Comparison of ENCODE assay signal across 24 mouse cellular contexts in the genomic region with DNA sequence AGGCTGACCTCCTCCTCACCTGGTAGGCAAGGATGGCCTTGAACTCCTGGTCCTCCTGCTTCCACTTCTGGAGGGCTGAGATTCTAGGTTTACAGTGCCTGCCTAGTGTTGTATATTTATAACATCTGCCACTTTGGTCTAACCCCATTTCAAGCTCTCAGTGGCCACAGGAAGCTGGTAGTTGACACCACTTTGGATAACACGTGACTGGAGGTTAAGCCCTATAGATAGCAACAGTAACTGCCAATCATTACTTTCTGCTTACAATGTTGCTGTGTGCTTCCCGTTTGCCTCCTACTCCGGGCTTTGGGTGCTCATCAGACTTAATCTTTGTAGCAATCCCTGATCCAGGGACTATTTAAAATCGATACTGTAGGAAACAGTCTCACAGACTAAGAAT.
DNase-seq lines count a peak whose midpoint lies in the region; ATAC-seq and TF ChIP-seq lines count a peak whose summit lies in the region.
"Had no signal": no experiment of that assay in that cellular context is flagged by ENCODE, and none has a peak within 500 bp of the region (broad histone marks: within the 10 kb centered on the region; RNA-seq: fewer than 3 reads in every experiment).

No protein-coding gene starts in this region.

- H3K4me2 ChIP-seq in CH12.LX (ENCODE audit: insufficient read depth, low read depth, poor library complexity, severe bottlenecking) = no peak overlapping the region
- H3K4me2 ChIP-seq in stomach, postnatal 0 days (replicated peaks; ENCODE audit: low read depth) = no peak overlapping the region
- H3K4me2 ChIP-seq: forebrain, embryonic 13.5 days; heart, embryonic 15.5 days; limb, embryonic 15.5 days had no signal

- H3K79me2 ChIP-seq in CH12.LX (replicated peaks; ENCODE audit: control insufficient read depth, extremely low read depth, insufficient read depth, poor library complexity, severe bottlenecking) = no peaks in the 10 kb centered on the region

- no peak for TF ChIP-seq EP300 in CH12.LX (IDR thresholded peaks at IDR 0.05; ENCODE audit: low read length)
- no peak for TF ChIP-seq EP300 in stomach, postnatal 0 days (optimal IDR thresholded peaks at IDR 0.05)

- WGBS in stomach, postnatal 0 days = 30% methylated on average over 4 of the region's 4 CpGs

- H3K27me3 ChIP-seq in CH12.LX (replicated peaks) = no peaks in the 10 kb centered on the region
- no peaks in the 10 kb centered on the region for H3K27me3 ChIP-seq in stomach, postnatal 0 days (ENCODE audit: control insufficient read depth, insufficient read depth, low read length)

- peak; percentile 40 for ATAC-seq in granulocyte monocyte progenitor cell, adult 5-6 weeks (replicated peaks; ENCODE audit: poor library complexity, severe bottlenecking)
- ATAC-seq in megakaryocyte-erythroid progenitor cell, adult 5-6 weeks (replicated peaks; ENCODE audit: low FRiP score, low TSS enrichment, poor library complexity, severe bottlenecking) = 0 out of 2 replicates have a peak, but pooled peaks have one; percentile 17
- ATAC-seq in stomach, postnatal 0 days (ENCODE audit: low FRiP score, low TSS enrichment) = no peak
- ATAC-seq: forebrain, embryonic 13.5 days; inflammation-experienced regulatory T-cells, adult 6 months; liver, postnatal 0 days had no signal

- no peak overlapping the region for H3K27ac ChIP-seq in CH12.LX (ENCODE audit: insufficient read depth, low read depth)
- H3K27ac ChIP-seq in stomach, postnatal 0 days (replicated peaks) = no peak overlapping the region
- H3K27ac ChIP-seq: forebrain, embryonic 13.5 days; heart, embryonic 15.5 days; hindbrain, embryonic 10.5 days; limb, embryonic 15.5 days; midbrain, embryonic 10.5 days had no signal

- no peaks in the 10 kb centered on the region for H3K9me3 ChIP-seq in CH12.LX (replicated peaks; ENCODE audit: low read length)
- no peaks in the 10 kb centered on the region for H3K9me3 ChIP-seq in stomach, postnatal 0 days (ENCODE audit: control insufficient read depth, low read length)
- H3K9me3 ChIP-seq: forebrain, embryonic 13.5 days; heart, embryonic 15.5 days; hindbrain, embryonic 10.5 days; limb, embryonic 15.5 days; midbrain, embryonic 10.5 days had no signal

- DNase-seq in A20 (ENCODE audit: low read depth, low spot score) (peak; percentile 13), CH12.LX (ENCODE audit: extremely low read depth) (no peak)
- no peak for DNase-seq in stomach, postnatal 0 days (ENCODE audit: low spot score)
- DNase-seq in right cerebral cortex, adult 2 months (ENCODE audit: low spot score in 2 of 2) = no peak
- DNase-seq in urinary bladder, postnatal 4 days (ENCODE audit: low spot score in 2 of 2) = no peak
- DNase-seq: adrenal gland, postnatal 36 days; cerebellum, adult 18-20 months; cerebellum, postnatal 25 days; gastrocnemius, postnatal 10 days; kidney, adult 9 months; kidney, postnatal 25 days; liver, postnatal 0 days; lung, postnatal 10 days; spleen, adult 18-20 months; thymus, adult 18-20 months had no signal

- in situ Hi-C loops in CH12.LX (cut with MboI; ENCODE audit: low pct_ligation_motif_present, low pct_unique_long_range_greater_than_20kb, low sequenced_read_pairs) = no loop called here

- dilution Hi-C loops in CH12.LX (cut with MboI; ENCODE audit: extremely low pct_ligation_motif_present, extremely low pct_unique_long_range_greater_than_20kb, low sequenced_read_pairs) = no loop called here

- no peak overlapping the region for H3K4me3 ChIP-seq in CH12.LX (replicated peaks in 1 of 3; ENCODE audit: low read depth in 2 of 3, low read length in 2 of 3, poor library complexity in 1 of 3)
- no peak overlapping the region for H3K4me3 ChIP-seq in stomach, postnatal 0 days (ENCODE audit: low read depth, low read length)
- H3K4me3 ChIP-seq: erythroblast, embryonic 14.5 days; forebrain, embryonic 13.5 days; heart, embryonic 15.5 days; hindbrain, embryonic 10.5 days; limb, embryonic 15.5 days; midbrain, embryonic 10.5 days had no signal

- TF ChIP-seq RAD21 in CH12.LX (IDR thresholded peaks at IDR 0.05; ENCODE audit: low read depth, low read length) = no peak

- TF ChIP-seq CTCF in CH12.LX (conservative IDR thresholded peaks at IDR 0.05 in 1 of 2, IDR thresholded peaks at IDR 0.05 in 1 of 2; ENCODE audit: low read depth in 2 of 2, low read length in 2 of 2) = no peak
- no peak for TF ChIP-seq CTCF in stomach, postnatal 0 days (IDR thresholded peaks at IDR 0.05; ENCODE audit: low read depth)

- H3K4me1 ChIP-seq in CH12.LX (ENCODE audit: control insufficient read depth in 1 of 2, insufficient read depth in 2 of 2) = peaks cover 8 to 26% of the 10 kb centered on the region in 2 experiments; a peak in 3 of 4 replicates
- no peaks in the 10 kb centered on the region for H3K4me1 ChIP-seq in stomach, postnatal 0 days (replicated peaks; ENCODE audit: control insufficient read depth, insufficient read depth)

- no peak for TF ChIP-seq POLR2A in CH12.LX (IDR thresholded peaks at IDR 0.05; ENCODE audit: low read depth, low read length)

- no peak overlapping the region for H3K9ac ChIP-seq in CH12.LX (ENCODE audit: insufficient read depth, low read depth)
- no peak overlapping the region for H3K9ac ChIP-seq in stomach, postnatal 0 days (ENCODE audit: low read length)
- H3K9ac ChIP-seq: forebrain, embryonic 13.5 days; heart, embryonic 15.5 days; limb, embryonic 15.5 days; liver, postnatal 0 days had no signal

- H3K36me3 ChIP-seq in CH12.LX (replicated peaks in 1 of 2; ENCODE audit: control insufficient read depth in 1 of 2, insufficient read depth in 1 of 2, low read length in 1 of 2) = no peaks in the 10 kb centered on the region
- H3K36me3 ChIP-seq in stomach, postnatal 0 days (ENCODE audit: control insufficient read depth, insufficient read depth, low read length) = no peaks in the 10 kb centered on the region
- H3K36me3 ChIP-seq: heart, embryonic 15.5 days; hindbrain, embryonic 10.5 days; limb, embryonic 15.5 days; midbrain, embryonic 10.5 days had no signal

TF ChIP-seq in CH12.LX, 34 proteins besides CTCF, POLR2A, EP300 and RAD21:
- TF ChIP-seq USF1 (IDR thresholded peaks at IDR 0.05; ENCODE audit: low read depth, low read length) (peak; percentile 27), RCOR1 (conservative IDR thresholded peaks at IDR 0.05; ENCODE audit: low read depth, low read length) (no peak), BHLHE40 (IDR thresholded peaks at IDR 0.05; ENCODE audit: low read depth, low read length) (peak; percentile 65), USF2 (conservative IDR thresholded peaks at IDR 0.05; ENCODE audit: low read depth, low read length) (0 out of 2 replicates have a peak, but pooled peaks have one; percentile 4)
